Mouse (Mus musculus): ENCODE measurements around the gene St5. TPM values are rescaled to one million over a fixed set of nuclear protein-coding genes. Genes with fewer than 3 reads are reported as not detected.

St5 gene
- total and polyA plus RNA-seq, 3 experiments, result 2.6 to 3.4 TPM; not detected in 1

DNA sequence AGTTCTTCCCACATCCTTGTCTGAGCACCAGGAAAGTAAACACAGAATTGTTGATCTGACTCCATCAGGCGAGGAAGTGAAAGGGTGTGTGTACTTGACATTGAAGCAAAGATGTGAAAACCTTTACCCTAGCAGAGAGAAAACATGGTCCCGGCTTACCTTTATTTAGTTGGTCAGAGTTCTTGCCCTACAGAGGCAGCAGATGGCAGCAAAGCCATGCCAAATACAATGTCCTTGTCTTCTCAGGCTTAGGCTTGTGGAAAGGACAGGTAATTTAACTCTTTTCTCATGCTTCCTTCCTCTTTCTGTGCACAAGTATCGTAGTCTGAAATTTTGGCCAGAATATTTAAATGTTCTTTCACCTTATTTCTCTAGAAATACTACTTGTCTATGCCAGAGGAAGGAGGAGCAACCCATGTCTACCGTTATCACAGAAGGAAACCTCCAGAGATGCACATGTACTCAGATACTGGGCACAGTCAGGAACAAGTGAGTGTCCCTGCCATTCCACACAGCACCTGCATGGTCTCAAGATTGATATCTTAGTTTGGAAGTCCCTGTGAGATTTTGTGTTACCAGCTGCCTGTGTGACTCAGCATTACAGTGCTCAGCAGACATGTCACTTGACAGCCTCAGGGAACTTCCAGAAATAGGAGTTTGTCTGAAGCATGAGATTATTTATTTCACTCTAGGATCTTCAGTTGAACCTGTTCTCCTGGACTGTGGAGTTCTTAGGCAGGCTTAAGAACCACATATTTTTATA is 3.8 kb upstream of the St5 start (continued):
- no peak for TF ChIP-seq MEF2A (IDR thresholded peaks at IDR 0.05; ENCODE audit: extremely low read depth, insufficient replicate concordance, low read depth, low read length, poor library complexity, severe bottlenecking)
- no peak for TF ChIP-seq GABPA (IDR thresholded peaks at IDR 0.05; ENCODE audit: low read depth, low read length)
- no peak for TF ChIP-seq MAZ (IDR thresholded peaks at IDR 0.05; ENCODE audit: low read depth, low read length)
- TF ChIP-seq KAT2A (conservative IDR thresholded peaks at IDR 0.05; ENCODE audit: low read depth, low read length), result no peak
- no peak for TF ChIP-seq ELF1 (IDR thresholded peaks at IDR 0.05; ENCODE audit: low read depth, low read length)
- TF ChIP-seq ZKSCAN1 (IDR thresholded peaks at IDR 0.05; ENCODE audit: low read depth, low read length), result no peak
- no peak for TF ChIP-seq JUND (IDR thresholded peaks at IDR 0.05; ENCODE audit: low read depth, low read length)
- TF ChIP-seq TCF12 (IDR thresholded peaks at IDR 0.05; ENCODE audit: low read depth, low read length), result no peak
- TF ChIP-seq MXI1 (IDR thresholded peaks at IDR 0.05; ENCODE audit: low read depth, low read length), result peak; percentile 46
- no peak for TF ChIP-seq MYC (IDR thresholded peaks at IDR 0.05; ENCODE audit: low read depth, low read length)
- TF ChIP-seq ETS1 (IDR thresholded peaks at IDR 0.05; ENCODE audit: low read depth, low read length), result peak; percentile 65
- TF ChIP-seq GATA1 (IDR thresholded peaks at IDR 0.05; ENCODE audit: low read depth, low read length), result no peak

DNA sequence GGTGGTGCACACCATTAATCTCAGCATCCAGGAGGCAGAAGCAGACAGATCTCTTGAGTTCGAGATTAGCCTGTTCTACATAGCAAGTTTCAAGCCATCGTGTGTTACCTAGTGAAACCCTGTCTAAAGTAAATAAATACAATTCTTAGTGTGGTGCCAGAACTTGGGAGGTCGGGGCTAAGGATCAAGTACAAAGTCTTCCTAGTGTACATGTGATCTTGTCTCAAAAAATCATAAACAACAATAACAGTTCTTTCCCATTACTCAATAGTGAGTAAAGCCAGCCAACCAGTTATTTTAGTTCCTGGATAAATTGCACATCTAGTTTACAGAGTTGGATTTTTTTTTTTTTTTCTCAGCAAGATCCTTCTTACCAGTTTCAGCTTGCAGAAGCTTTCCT is 1.1 kb upstream of the St5 start:
- DNase-seq (ENCODE audit: low read depth, low spot score), result no peak
- no peak overlapping the region for H3K27ac ChIP-seq (ENCODE audit: control insufficient read depth, low read depth, low read length)
- H3K4me3 ChIP-seq (ENCODE audit: control insufficient read depth in 1 of 2, insufficient read depth in 1 of 2, low read depth in 2 of 2, low read length in 2 of 2), result peak overlapping the region; percentile 72 to 88
- no peaks in the 10 kb centered on the region for H3K27me3 ChIP-seq (ENCODE audit: control insufficient read depth in 1 of 2, insufficient read depth in 2 of 2, low read length in 2 of 2)
- H3K79me2 ChIP-seq (ENCODE audit: control insufficient read depth, insufficient read depth, low read length, poor library complexity), result peaks cover 4% of the 10 kb centered on the region
- H3K36me3 ChIP-seq (ENCODE audit: control insufficient read depth in 1 of 2, insufficient read depth in 2 of 2, low read length in 2 of 2), result peaks cover 0 to 22% of the 10 kb centered on the region in 2 experiments; a peak in 3 of 4 replicates
- peaks cover 3 to 23% of the 10 kb centered on the region in 2 experiments; a peak in 3 of 4 replicates for H3K4me1 ChIP-seq (ENCODE audit: control insufficient read depth in 1 of 2, insufficient read depth in 2 of 2, low read length in 2 of 2)
- H3K9me3 ChIP-seq (replicated peaks; ENCODE audit: insufficient read depth, low read length), result no peaks in the 10 kb centered on the region
- peak overlapping the region; percentile 90 for H3K9ac ChIP-seq (ENCODE audit: control insufficient read depth, low read depth, low read length, poor library complexity, severe bottlenecking)
- TF ChIP-seq MAFK (IDR thresholded peaks at IDR 0.05; ENCODE audit: borderline replicate concordance, low read depth, low read length) (no peak), GATA1 (IDR thresholded peaks at IDR 0.05; ENCODE audit: low read depth, low read length) (no peak), RCOR1 (IDR thresholded peaks at IDR 0.05; ENCODE audit: low read depth, low read length) (no peak), EP300 (IDR thresholded peaks at IDR 0.05; ENCODE audit: low read depth in 1 of 2, low read length in 2 of 2) (no peak), MAZ (IDR thresholded peaks at IDR 0.05; ENCODE audit: low read depth, low read length) (no peak), RAD21 (IDR thresholded peaks at IDR 0.05; ENCODE audit: low read depth, low read length) (no peak), USF1 (IDR thresholded peaks at IDR 0.05; ENCODE audit: low read depth, low read length) (no peak), E2F4 (IDR thresholded peaks at IDR 0.05; ENCODE audit: borderline replicate concordance, low read depth, low read length) (no peak), CHD2 (IDR thresholded peaks at IDR 0.05; ENCODE audit: low read length) (no peak), ETS1 (IDR thresholded peaks at IDR 0.05; ENCODE audit: low read depth, low read length) (no peak), POLR2AphosphoS5 (IDR thresholded peaks at IDR 0.05; ENCODE audit: borderline replicate concordance, low read depth, low read length) (no peak), TAL1 (IDR thresholded peaks at IDR 0.05; ENCODE audit: low read length) (no peak), ZMIZ1 (IDR thresholded peaks at IDR 0.05; ENCODE audit: low read depth, low read length) (no peak), ZNF384 (IDR thresholded peaks at IDR 0.05; ENCODE audit: low read depth, low read length) (no peak)
